Comparison of ENCODE assay signal across 23 mouse cellular contexts in the genomic region with DNA sequence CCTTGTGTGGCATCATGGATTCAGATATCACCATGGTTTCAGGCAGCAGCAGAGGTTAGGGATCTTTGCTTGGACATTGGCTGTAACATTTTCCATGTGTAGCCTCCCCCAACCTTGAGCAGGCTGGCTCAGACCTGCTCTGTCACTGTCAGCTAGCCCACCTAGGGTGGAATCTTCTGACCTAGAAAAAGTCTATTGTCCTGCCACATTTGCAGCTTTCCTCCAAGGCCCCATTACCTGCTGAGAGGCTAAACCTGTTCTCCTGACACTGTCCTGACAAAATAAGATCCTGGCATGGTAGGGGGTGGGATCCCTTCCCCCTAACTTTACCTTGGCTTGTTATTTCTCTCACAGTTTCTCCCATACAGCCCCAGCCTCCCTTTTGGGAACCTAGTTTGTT. TPM values are rescaled to one million over a fixed set of nuclear protein-coding genes. Genes with fewer than 3 reads are reported as not detected.
"Had no signal": no experiment of that assay in that cellular context is flagged by ENCODE, and none has a peak within 500 bp of the region (broad histone marks: within the 10 kb centered on the region; RNA-seq: fewer than 3 reads in every experiment).

No protein-coding gene starts in this region.

- H3K4me1 ChIP-seq: neural tube, embryonic 13.5 days; neural tube, embryonic 15.5 days; stomach, embryonic 15.5 days had no signal

- H3K27me3 ChIP-seq: neural tube, embryonic 13.5 days; neural tube, embryonic 15.5 days; stomach, embryonic 15.5 days had no signal

- H3K4me3 ChIP-seq: neural tube, embryonic 13.5 days; neural tube, embryonic 15.5 days; stomach, embryonic 15.5 days had no signal

- DNase-seq: retina, postnatal 1 day; right cerebral cortex, adult 18-20 months; right cerebral cortex, postnatal 14 days; right cerebral cortex, postnatal 25 days; right cerebral cortex, postnatal 4 days; spleen, adult 18-20 months; thymus, adult 18-20 months; thymus, adult 2 months; thymus, postnatal 14 days; thymus, postnatal 25 days; thymus, postnatal 36 days; thymus, postnatal 4 days had no signal

- H3K9me3 ChIP-seq: neural tube, embryonic 13.5 days; neural tube, embryonic 15.5 days; stomach, embryonic 15.5 days had no signal

- H3K27ac ChIP-seq: neural tube, embryonic 13.5 days; neural tube, embryonic 15.5 days; stomach, embryonic 15.5 days; stomach, postnatal 0 days had no signal

- H3K9ac ChIP-seq: neural tube, embryonic 13.5 days; neural tube, embryonic 15.5 days; stomach, embryonic 15.5 days had no signal

- H3K36me3 ChIP-seq: neural tube, embryonic 13.5 days; neural tube, embryonic 15.5 days; stomach, embryonic 15.5 days had no signal

RNA-seq across cellular contexts. Expression of gene Akr1c21, which starts 13.4 kb away (rescaled TPM):
- total RNA-seq: neutrophil, adult 5-6 weeks had no signal
- polyA plus RNA-seq: neural tube, embryonic 13.5 days; neural tube, embryonic 14.5 days; neural tube, embryonic 15.5 days; small intestine, adult 2 months; spleen, adult 2 months; stomach, embryonic 14.5 days; stomach, embryonic 16.5 days; stomach, postnatal 0 days had no signal

RNA-seq across cellular contexts. Expression of gene Akr1c20, which starts 37.4 kb away (rescaled TPM):
- total RNA-seq: neutrophil, adult 5-6 weeks had no signal
- polyA plus RNA-seq: neural tube, embryonic 13.5 days; neural tube, embryonic 14.5 days; neural tube, embryonic 15.5 days; small intestine, adult 2 months; spleen, adult 2 months; stomach, embryonic 14.5 days; stomach, embryonic 15.5 days; stomach, embryonic 16.5 days; stomach, postnatal 0 days; thymus, adult 2 months; thymus, postnatal 0 days had no signal
